Mouse (Mus musculus): ENCODE data around the gene Gm20388. TPM values are rescaled to one million over a fixed set of nuclear protein-coding genes. Genes with fewer than 3 reads are reported as not detected.
A peak's percentile ranks its signal among the peaks of the same experiment; 100 is the strongest.

The Gm20388 gene
- total RNA-seq, 2 experiments from 2014 or later, result 2.4 to 2.6 TPM

GRCm38 (mm10) chr8:121911400-121911799 is 2000.8 kb downstream of the Gm20388 start:
- intact Hi-C loops (cut with DNase I), result no loop called here
- Histone ChIP-seq H3K27ac (peak overlapping the region; percentile 71), H3K4me3 (no peak overlapping the region)
- DNase-seq (ENCODE audit: extremely low spot score in 1 of 2, low spot score in 2 of 2), result no peak
- no peak for TF ChIP-seq CTCF (IDR thresholded peaks at IDR 0.05)

- no peak for DNase-seq (ENCODE audit: extremely low spot score in 1 of 2, low spot score in 2 of 2)
- no peak overlapping the region for H3K4me3 ChIP-seq
- no peak for TF ChIP-seq CTCF (IDR thresholded peaks at IDR 0.05)
- peak overlapping the region; percentile 71 for H3K27ac ChIP-seq
- intact Hi-C loops (cut with DNase I), result no loop called here
Measured at GRCm38 (mm10) chr8:121911987-121912386, 2001.3 kb downstream of the Gm20388 start.

GRCm38 (mm10) chr8:121912831-121913230 is 2002.2 kb downstream of the Gm20388 start:
- intact Hi-C loops (cut with DNase I), result no loop called here
- Histone ChIP-seq H3K27ac (peak overlapping the region; percentile 54), H3K4me3 (no peak overlapping the region)
- no peak for TF ChIP-seq CTCF (IDR thresholded peaks at IDR 0.05)
- no peak for DNase-seq (ENCODE audit: extremely low spot score in 1 of 2, low spot score in 2 of 2)

- no peak for DNase-seq (ENCODE audit: extremely low spot score in 1 of 2, low spot score in 2 of 2)
- H3K4me3 ChIP-seq, result no peak overlapping the region
- 0 out of 2 replicates have a peak overlapping the region, but pooled peaks have one; percentile 36 for H3K27ac ChIP-seq
- intact Hi-C loops (cut with DNase I), result no loop called here
- no peak for TF ChIP-seq CTCF (IDR thresholded peaks at IDR 0.05)
Measured at GRCm38 (mm10) chr8:121913378-121913777, 2002.7 kb downstream of the Gm20388 start.

GRCm38 (mm10) chr8:121919158-121919557 is 2008.5 kb downstream of the Gm20388 start:
- Histone ChIP-seq H3K4me3 (no peak overlapping the region), H3K27ac (no peak overlapping the region)
- intact Hi-C loops (cut with DNase I), result no loop called here
- TF ChIP-seq CTCF (IDR thresholded peaks at IDR 0.05), result no peak; the same call in 1 of the 2 replicates
- DNase-seq (ENCODE audit: extremely low spot score in 1 of 2, low spot score in 2 of 2), result no peak

- intact Hi-C loops (cut with DNase I), result no loop called here
- no peak overlapping the region for H3K4me3 ChIP-seq
- no peak for DNase-seq (ENCODE audit: extremely low spot score in 1 of 2, low spot score in 2 of 2)
- no peak overlapping the region for H3K27ac ChIP-seq
- TF ChIP-seq CTCF (IDR thresholded peaks at IDR 0.05), result no peak
Measured at GRCm38 (mm10) chr8:121919731-121920130, 2009.1 kb downstream of the Gm20388 start.

- peak overlapping the region; percentile 76 for H3K27ac ChIP-seq
Measured at GRCm38 (mm10) chr8:121921582-121921981, 2010.9 kb downstream of the Gm20388 start.

GRCm38 (mm10) chr8:121922101-121922500 is 2011.5 kb downstream of the Gm20388 start:
- intact Hi-C loops (cut with DNase I), result no loop called here
- no peak for DNase-seq (ENCODE audit: extremely low spot score in 1 of 2, low spot score in 2 of 2)
- Histone ChIP-seq H3K4me3 (no peak overlapping the region), H3K27ac (peak overlapping the region; percentile 76)
- no peak for TF ChIP-seq CTCF (IDR thresholded peaks at IDR 0.05)

More at GRCm38 (mm10) chr8:121921582-121921981, 2010.9 kb downstream of the Gm20388 start:
- intact Hi-C loops (cut with DNase I), result no loop called here
- no peak for TF ChIP-seq CTCF (IDR thresholded peaks at IDR 0.05)
- no peak for DNase-seq (ENCODE audit: extremely low spot score in 1 of 2, low spot score in 2 of 2)
- no peak overlapping the region for H3K4me3 ChIP-seq

- no peak for DNase-seq (ENCODE audit: extremely low spot score in 1 of 2, low spot score in 2 of 2)
- Histone ChIP-seq H3K27ac (no peak overlapping the region), H3K4me3 (no peak overlapping the region)
- no peak; the same call in 1 of the 2 replicates for TF ChIP-seq CTCF (IDR thresholded peaks at IDR 0.05)
- intact Hi-C loops (cut with DNase I), result loop anchor here (1.0 kb wide), 1 partner anchor 74 kb away; no protein-coding TSS in a partner anchor
Measured at GRCm38 (mm10) chr8:121924681-121925080, 2014.0 kb downstream of the Gm20388 start.

- intact Hi-C loops (cut with DNase I), result loop anchor here (1.0 kb wide), 1 partner anchor 75 kb away; no protein-coding TSS in a partner anchor
- peak; percentile 91 for TF ChIP-seq CTCF (IDR thresholded peaks at IDR 0.05)
- peak; percentile 72 to 79 for DNase-seq (ENCODE audit: extremely low spot score in 1 of 2, low spot score in 2 of 2)
- Histone ChIP-seq H3K4me3 (no peak overlapping the region), H3K27ac (no peak overlapping the region)
Measured at GRCm38 (mm10) chr8:121925624-121926023, 2015.0 kb downstream of the Gm20388 start.

- no peak overlapping the region for H3K4me3 ChIP-seq
- DNase-seq (ENCODE audit: extremely low spot score in 1 of 2, low spot score in 2 of 2), result no peak
- no peak for TF ChIP-seq CTCF (IDR thresholded peaks at IDR 0.05)
- H3K27ac ChIP-seq, result no peak overlapping the region
- intact Hi-C loops (cut with DNase I), result no loop called here
Measured at GRCm38 (mm10) chr8:121926266-121926665, 2015.6 kb downstream of the Gm20388 start.

GRCm38 (mm10) chr8:121927316-121927715 is 2016.7 kb downstream of the Gm20388 start:
- intact Hi-C loops (cut with DNase I), result no loop called here
- peak in 1 of 2 experiments; percentile 36 for DNase-seq (ENCODE audit: extremely low spot score in 1 of 2, low spot score in 2 of 2)

GRCm38 (mm10) chr8:121930047-121930446 is 2019.4 kb downstream of the Gm20388 start:
- intact Hi-C loops (cut with DNase I), result no loop called here
- TF ChIP-seq CTCF (IDR thresholded peaks at IDR 0.05), result no peak
- no peak overlapping the region for H3K27ac ChIP-seq
- no peak overlapping the region for H3K4me3 ChIP-seq
- no peak for DNase-seq (ENCODE audit: extremely low spot score in 1 of 2, low spot score in 2 of 2)

More at GRCm38 (mm10) chr8:121927316-121927715, 2016.7 kb downstream of the Gm20388 start:
- no peak overlapping the region for H3K4me3 ChIP-seq
- TF ChIP-seq CTCF (IDR thresholded peaks at IDR 0.05), result peak; percentile 61
- H3K27ac ChIP-seq, result no peak overlapping the region
